Mouse (Mus musculus): ENCODE results near the gene LTO1. TPM values are rescaled to one million over a fixed set of nuclear protein-coding genes. Genes with fewer than 3 reads are reported as not detected.

LTO1 gene
- total RNA-seq, 4 experiments from 2014 or later, result 23.4 to 30.7 (median 24.9) TPM

GRCm38 (mm10) chr7:144907793-144908192 is 7.1 kb upstream of the LTO1 start:
- DNase-seq (ENCODE audit: low spot score in 2 of 2), result no peak

DNA sequence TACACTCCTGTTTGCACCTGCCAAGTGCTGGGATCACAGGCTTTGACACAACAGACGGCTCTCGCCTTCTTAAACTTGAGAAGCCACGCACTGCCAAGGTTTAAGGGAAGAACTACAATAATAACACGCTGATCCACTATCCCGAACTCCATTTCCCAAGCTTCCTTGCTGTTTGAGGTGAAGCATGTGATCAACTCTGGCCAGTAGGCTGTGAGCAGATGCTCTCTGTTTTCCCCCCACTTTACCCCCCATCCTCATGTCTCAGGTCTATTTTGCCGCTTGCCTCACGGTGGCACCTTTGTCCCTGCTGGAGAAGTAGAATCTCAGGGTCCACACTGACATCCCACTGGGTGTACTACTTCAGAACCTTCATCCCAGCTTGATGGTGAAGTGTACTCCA is 6.2 kb upstream of the LTO1 start:
- DNase-seq (ENCODE audit: low spot score in 2 of 2), result no peak

- DNase-seq (ENCODE audit: low spot score in 2 of 2), result peak in 1 of 2 experiments; percentile 6
Observed at GRCm38 (mm10) chr7:144911121-144911520, 3.8 kb upstream of the LTO1 start.

DNA sequence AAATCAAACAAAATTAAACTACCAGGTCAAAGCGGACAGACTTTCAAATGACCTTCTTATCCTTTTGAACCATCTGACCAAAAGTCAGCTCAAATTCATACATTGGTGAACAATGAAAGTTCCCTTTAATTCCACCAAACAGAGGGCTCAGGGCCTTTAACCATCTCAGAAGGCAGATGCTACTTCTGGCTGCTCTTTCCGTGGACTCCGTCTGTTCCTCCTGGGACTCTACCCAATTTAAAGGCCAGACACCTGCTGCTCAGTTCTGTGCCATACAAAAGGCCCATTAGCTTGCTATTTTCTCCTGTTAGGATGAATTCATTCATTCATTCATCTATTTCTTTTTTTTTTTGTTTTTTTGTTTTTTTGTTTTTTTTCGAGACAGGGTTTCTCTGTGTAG is 2.0 kb upstream of the LTO1 start:
- DNase-seq (ENCODE audit: low spot score in 2 of 2), result no peak

DNA sequence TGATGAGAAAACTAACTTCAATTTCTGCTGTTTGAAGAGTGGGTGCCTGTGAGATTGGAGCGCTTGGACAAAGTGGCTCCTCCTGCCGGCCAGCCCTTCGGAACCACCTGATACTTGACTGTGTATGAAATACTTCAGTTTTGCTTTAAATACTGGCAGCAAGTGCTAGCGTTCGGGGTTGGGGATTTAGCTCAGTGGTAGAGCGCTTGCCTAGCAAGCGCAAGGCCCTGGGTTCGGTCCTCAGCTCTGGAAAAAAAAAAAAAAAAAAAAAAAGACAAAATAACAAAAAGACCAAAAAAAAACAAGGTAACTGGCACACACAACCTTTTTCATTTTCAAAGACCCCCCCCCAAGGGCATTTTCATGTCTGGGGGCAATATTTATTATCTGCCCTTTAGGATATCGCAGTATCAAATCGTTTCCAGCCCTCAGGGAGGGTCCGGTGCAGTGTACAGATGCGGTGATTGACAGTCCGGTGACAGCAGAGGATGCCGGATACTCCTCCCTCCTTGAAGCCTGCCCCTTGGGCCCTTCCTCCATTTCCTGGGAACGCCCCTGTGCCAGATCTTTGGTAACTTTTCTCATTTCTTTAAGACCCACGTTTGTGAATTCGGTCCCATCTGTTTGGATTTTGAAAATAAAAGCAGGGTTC is 478 bp upstream of the LTO1 start:
- peak; percentile 64 to 71 for DNase-seq (ENCODE audit: low spot score in 2 of 2)

DNA sequence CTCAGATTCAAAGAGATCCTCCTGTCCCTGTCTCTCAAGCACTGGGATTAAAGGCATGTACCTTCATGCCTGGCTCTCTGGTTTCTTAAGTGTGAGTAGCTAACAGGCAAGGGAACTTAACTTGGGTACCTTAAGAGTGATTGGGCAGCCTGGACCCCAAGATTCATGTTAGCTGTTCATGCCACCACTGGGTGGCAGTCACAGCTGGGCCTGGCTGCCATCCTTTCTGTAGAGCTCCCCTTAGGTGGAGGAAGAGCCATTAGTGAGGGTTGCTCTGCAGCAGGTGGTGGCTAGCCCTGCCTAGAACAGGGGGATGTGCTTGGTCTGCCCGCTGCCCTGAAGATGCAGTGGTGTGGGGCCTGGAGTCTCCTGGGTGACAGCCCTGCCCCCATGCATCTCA is 3.9 kb downstream of the LTO1 start:
- no peak for DNase-seq (ENCODE audit: low spot score in 2 of 2)

- DNase-seq (ENCODE audit: low spot score in 2 of 2), result no peak
Observed at GRCm38 (mm10) chr7:144927591-144927990, 12.7 kb downstream of the LTO1 start.

DNA sequence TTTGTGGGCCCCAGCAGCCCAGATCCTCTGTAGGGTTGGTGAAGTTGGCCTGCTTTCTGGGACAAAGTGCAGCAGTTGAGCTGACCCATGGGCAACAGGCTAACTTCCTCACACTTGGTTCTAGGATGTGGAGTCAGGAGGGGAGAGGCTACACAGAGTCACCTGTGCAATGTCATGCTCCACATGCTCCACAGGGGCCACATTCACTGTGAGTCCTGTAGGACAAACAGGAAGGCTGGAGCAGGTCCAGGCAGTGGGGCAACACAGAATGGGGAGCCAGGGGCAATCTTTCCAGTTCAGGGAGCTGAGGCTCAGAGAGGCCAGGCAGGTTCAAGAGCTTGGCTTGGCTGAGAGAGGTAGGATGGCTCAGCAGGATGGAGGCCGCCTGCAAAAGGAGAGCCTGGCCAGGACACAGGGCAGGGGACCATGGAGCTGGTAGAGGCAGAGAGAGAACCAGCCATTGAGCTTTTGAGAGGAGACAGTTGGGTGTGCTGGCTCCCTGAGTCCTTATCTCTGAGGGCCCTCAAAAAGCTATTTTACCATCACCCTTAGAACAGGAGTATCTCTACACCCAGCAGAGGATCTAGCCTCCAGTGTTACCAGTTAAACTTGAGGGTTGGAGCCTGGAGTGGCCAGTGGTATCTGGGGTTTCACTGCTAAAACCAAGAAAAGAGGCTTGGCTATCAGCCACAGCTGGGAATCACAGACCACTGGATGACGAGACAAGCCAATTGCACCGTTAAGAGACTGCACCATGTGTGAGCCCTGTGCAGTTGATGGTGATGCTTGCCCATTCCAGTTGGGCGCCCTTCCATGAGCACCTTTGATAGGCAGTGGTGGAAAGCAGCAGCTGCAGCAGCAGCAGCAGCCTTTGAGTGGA is 13.3 kb downstream of the LTO1 start:
- DNase-seq (ENCODE audit: low spot score in 2 of 2), result peak in 1 of 2 experiments; percentile 8

DNA sequence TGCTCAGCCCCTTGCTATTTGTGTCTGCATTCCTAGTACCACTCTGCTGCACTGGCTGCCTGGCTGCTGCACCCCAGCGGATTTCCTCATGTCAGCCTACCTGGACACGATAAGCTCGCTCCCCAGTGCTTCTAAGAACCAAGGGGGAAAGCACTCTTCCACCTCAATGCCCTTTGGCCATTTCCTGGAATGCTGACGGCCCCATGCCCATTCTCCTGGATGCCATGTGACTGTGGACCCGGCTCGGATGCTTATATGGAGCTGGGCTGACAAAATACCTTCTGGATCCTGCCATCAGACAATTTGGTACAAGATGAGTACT is 13.9 kb downstream of the LTO1 start:
- no peak for DNase-seq (ENCODE audit: low spot score in 2 of 2)

GRCm38 (mm10) chr7:144929506-144929905 is 14.6 kb downstream of the LTO1 start:
- DNase-seq (ENCODE audit: low spot score in 2 of 2), result no peak

DNA sequence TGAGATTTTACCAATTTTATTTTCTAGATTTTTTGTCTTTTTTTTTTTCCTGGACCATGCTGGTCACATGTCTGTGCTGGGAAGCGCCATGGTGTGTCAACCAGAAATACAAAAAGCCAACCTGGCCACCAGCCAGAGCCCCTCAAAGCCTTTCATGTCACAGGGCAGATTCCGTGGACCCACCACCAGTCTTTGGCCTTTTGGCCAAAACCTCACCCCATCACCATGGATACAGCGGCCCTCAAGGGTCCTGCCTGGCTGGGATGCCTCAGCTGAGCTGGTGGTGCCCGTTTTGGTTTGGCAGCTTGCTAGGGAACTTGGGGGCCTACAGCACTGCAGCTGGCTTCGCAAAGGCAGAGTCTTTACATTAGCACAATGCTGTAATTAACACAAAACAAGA is 15.0 kb downstream of the LTO1 start:
- no peak for DNase-seq (ENCODE audit: low spot score in 2 of 2)

GRCm38 (mm10) chr7:144931778-144932177 is 16.9 kb downstream of the LTO1 start:
- peak in 1 of 2 experiments; percentile 7 for DNase-seq (ENCODE audit: low spot score in 2 of 2)

DNA sequence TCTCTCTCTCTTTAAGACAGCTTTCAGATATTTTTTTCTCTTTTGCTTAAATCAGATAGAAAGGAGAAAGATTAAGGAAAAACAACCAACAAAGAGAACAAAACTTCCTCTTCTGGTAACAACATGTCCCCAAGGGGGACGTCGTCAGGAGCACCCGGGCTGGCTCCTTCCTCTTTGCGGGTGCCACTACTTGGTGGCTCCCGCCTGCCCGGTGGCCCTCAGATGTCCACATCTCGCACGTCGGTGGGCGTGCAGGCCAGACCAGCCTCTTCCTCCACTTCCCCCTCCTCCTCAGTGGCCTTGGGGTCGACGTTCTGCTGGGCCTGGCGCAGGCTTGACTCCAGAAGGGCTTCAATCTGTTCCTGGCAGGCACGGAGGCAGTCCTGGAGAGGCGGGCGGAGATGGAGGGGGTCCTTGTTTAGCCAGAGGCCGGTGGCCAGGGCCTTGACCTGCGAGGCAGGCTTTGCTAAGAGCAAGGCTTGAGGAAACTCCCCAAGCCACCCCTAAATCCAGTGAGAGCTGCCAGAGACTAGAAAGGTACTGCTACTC is 17.6 kb downstream of the LTO1 start:
- DNase-seq (ENCODE audit: low spot score in 2 of 2), result peak in 1 of 2 experiments; percentile 7

DNA sequence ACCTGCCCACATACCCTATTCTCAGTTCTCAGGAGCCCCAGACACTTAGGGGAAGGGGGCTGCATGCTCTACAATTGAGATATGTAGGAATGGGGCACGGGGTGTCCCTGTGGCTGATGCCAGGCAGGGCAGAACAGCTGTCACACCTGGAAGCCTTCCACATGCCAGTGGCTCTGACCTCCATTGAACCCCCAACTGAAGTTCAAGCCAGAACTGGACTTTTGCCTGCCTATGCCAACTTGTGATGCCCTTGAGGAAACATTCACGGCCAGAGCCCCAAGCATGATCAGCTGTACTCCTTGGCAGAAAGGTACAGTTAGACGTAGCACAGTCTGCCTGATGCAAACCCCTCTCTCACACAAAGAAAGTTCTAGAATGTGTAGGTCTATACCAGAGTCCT is 18.4 kb downstream of the LTO1 start:
- peak in 1 of 2 experiments; percentile 7 for DNase-seq (ENCODE audit: low spot score in 2 of 2)

DNA sequence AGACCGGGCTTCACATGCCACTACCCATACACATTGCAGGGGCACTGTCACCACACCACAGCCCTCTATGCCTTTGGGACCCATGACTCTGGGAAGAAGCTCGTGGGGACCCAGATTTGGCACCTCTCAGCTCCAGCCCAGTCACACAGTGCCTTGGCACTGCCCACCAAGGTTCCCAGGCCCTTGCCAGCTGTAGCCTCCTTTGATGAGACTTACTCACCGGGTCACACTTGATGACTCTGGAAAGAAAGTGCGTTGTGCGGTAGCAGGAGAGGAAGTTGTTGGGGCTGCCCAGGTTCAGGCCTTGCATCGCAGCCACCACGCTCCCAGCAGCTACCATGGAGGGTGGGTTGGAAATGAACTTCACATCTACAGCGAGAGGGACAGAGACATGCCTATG is 18.9 kb downstream of the LTO1 start:
- DNase-seq (ENCODE audit: low spot score in 2 of 2), result no peak

DNA sequence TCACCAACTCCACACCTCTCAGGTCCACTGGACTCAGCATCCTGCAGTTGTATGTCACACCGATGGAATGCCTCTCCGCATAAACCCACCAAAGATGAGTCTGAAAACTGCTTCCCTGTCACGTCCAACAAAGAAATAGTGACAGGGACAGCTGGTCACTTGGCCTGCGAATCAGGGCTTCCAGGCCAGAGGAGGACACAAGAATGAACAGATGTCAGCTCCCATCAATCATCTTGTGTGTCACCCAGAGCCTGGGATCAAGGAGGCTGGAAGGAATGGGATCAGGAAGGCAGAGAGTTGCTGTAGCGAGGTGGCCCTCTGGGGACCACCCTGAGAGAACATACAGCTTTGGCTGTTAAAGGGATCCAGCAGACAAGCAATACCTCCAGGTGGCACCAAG is 20.0 kb downstream of the LTO1 start:
- DNase-seq (ENCODE audit: low spot score in 2 of 2), result no peak

DNA sequence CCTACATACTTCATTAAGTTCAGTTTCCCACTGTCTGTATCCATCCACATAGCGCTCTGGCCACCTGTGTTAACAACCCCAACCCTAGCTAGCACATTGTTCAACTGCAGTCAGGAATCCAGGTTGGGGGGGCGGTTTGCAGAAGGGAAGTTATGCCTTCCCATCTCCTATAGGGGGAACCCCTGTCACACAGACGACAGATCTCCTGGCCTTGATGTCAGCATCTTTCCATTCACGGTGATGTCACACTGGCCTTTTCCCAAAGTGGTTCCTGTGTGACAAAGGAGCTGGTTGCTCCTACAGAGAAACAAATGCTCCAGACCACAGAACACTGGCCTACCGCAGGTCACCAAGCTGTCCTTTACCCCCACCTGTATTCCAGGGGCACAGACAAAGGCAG is 20.7 kb downstream of the LTO1 start:
- peak in 1 of 2 experiments; percentile 39 for DNase-seq (ENCODE audit: low spot score in 2 of 2)

DNA sequence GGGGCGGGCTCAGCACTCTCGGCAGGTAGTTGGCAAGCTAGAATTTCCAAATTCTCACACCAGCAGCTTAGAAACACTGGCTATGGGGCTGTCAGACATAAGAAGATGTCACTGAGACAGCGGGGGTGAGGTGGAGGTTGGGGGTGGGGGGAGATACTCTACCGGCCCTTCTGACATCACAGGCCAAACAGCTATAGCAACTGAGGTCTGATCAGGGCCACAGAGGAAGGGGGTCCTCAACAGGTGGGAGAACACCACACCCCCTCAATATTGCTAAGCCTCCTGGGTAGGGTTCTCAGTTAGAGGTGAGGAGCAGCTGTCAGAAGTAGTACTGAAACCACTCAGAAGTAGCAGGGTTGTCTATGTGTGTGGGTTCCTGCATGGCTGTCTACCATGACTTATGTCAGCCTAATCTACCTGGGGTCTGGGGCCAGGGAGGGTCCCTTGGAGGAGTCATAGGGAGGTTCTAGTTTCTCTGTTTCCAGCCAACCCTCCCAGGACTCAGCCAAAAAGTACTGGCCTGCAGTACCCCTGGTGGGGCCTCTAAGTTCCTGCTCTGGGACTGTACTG is 21.5 kb downstream of the LTO1 start:
- peak in 1 of 2 experiments; percentile 8 for DNase-seq (ENCODE audit: low spot score in 2 of 2)

- peak; percentile 72 to 86 for DNase-seq (ENCODE audit: low spot score in 2 of 2)
Observed at GRCm38 (mm10) chr7:144937490-144937889, 22.6 kb downstream of the LTO1 start.

GRCm38 (mm10) chr7:144937899-144938517 is 23.1 kb downstream of the LTO1 start:
- no peak for DNase-seq (ENCODE audit: low spot score in 2 of 2)

GRCm38 (mm10) chr7:144938661-144939343 is 23.9 kb downstream of the LTO1 start:
- no peak for DNase-seq (ENCODE audit: low spot score in 2 of 2)

Measured in left cerebral cortex, adult 8-10 months (tissue).